Mouse (Mus musculus): ENCODE measurements around the gene Gm42715. TPM values are rescaled to one million over a fixed set of nuclear protein-coding genes. Genes with fewer than 3 reads are reported as not detected.
A peak's percentile ranks its signal among the peaks of the same experiment; 100 is the strongest.

Gm42715 gene
- total and polyA plus RNA-seq, 3 experiments: 4.5 to 72.9 (median 23.1) TPM

- H3K27me3 ChIP-seq (ENCODE audit: insufficient read depth, low read length): peaks cover 24% of the 10 kb centered on the region; the same call in 1 of the 2 replicates
- H3K36me3 ChIP-seq (replicated peaks): peaks cover 60% of the 10 kb centered on the region
- ATAC-seq (ENCODE audit: extremely low read depth, insufficient number of reproducible peaks, low FRiP score, poor library complexity, severe bottlenecking): no peak
- peaks cover 16% of the 10 kb centered on the region for H3K4me1 ChIP-seq (ENCODE audit: insufficient read depth, low read depth, low read length)
- no peak for DNase-seq (ENCODE audit: low spot score)
- no peak overlapping the region for H3K4me3 ChIP-seq (ENCODE audit: low read depth, low read length)
- H3K9me3 ChIP-seq (replicated peaks): peaks cover 8% of the 10 kb centered on the region
- TF ChIP-seq TAL1 (conservative IDR thresholded peaks at IDR 0.05; ENCODE audit: low read depth, low read length) (no peak), GATA2 (IDR thresholded peaks at IDR 0.05; ENCODE audit: borderline replicate concordance, low read depth, low read length) (no peak), CTCF (IDR thresholded peaks at IDR 0.05; ENCODE audit: low read depth, low read length) (no peak), GATA1 (IDR thresholded peaks at IDR 0.05; ENCODE audit: borderline replicate concordance, low read length) (no peak), POLR2AphosphoS5 (IDR thresholded peaks at IDR 0.05; ENCODE audit: insufficient replicate concordance, low read depth, low read length) (no peak)
Observed at GRCm38 (mm10) chr7:127611011-127611410, 91.6 kb downstream of the Gm42715 start.

- peaks cover 57% of the 10 kb centered on the region for H3K36me3 ChIP-seq (replicated peaks)
- H3K4me3 ChIP-seq (ENCODE audit: low read depth, low read length): no peak overlapping the region
- no peak for ATAC-seq (ENCODE audit: extremely low read depth, insufficient number of reproducible peaks, low FRiP score, poor library complexity, severe bottlenecking)
- peaks cover 24% of the 10 kb centered on the region; the same call in 1 of the 2 replicates for H3K27me3 ChIP-seq (ENCODE audit: insufficient read depth, low read length)
- no peak for DNase-seq (ENCODE audit: low spot score)
- peaks cover 17% of the 10 kb centered on the region for H3K4me1 ChIP-seq (ENCODE audit: insufficient read depth, low read depth, low read length)
- TF ChIP-seq GATA2 (IDR thresholded peaks at IDR 0.05; ENCODE audit: borderline replicate concordance, low read depth, low read length): no peak
- no peak for TF ChIP-seq POLR2AphosphoS5 (IDR thresholded peaks at IDR 0.05; ENCODE audit: insufficient replicate concordance, low read depth, low read length)
- no peak for TF ChIP-seq TAL1 (conservative IDR thresholded peaks at IDR 0.05; ENCODE audit: low read depth, low read length)
- TF ChIP-seq CTCF (IDR thresholded peaks at IDR 0.05; ENCODE audit: low read depth, low read length): no peak
- no peak for TF ChIP-seq GATA1 (IDR thresholded peaks at IDR 0.05; ENCODE audit: borderline replicate concordance, low read length)
- peaks cover 8% of the 10 kb centered on the region for H3K9me3 ChIP-seq (replicated peaks)
Observed at GRCm38 (mm10) chr7:127611561-127611960, 92.2 kb downstream of the Gm42715 start.

- no peak for TF ChIP-seq GATA2 (IDR thresholded peaks at IDR 0.05; ENCODE audit: borderline replicate concordance, low read depth, low read length)
- no peak for TF ChIP-seq POLR2AphosphoS5 (IDR thresholded peaks at IDR 0.05; ENCODE audit: insufficient replicate concordance, low read depth, low read length)
- TF ChIP-seq CTCF (IDR thresholded peaks at IDR 0.05; ENCODE audit: low read depth, low read length): no peak
- no peak for TF ChIP-seq GATA1 (IDR thresholded peaks at IDR 0.05; ENCODE audit: borderline replicate concordance, low read length)
- TF ChIP-seq TAL1 (conservative IDR thresholded peaks at IDR 0.05; ENCODE audit: low read depth, low read length): no peak
- peaks cover 17% of the 10 kb centered on the region for H3K4me1 ChIP-seq (ENCODE audit: insufficient read depth, low read depth, low read length)
- H3K9me3 ChIP-seq (replicated peaks): peaks cover 8% of the 10 kb centered on the region
- no peak overlapping the region for H3K4me3 ChIP-seq (ENCODE audit: low read depth, low read length)
- ATAC-seq (ENCODE audit: extremely low read depth, insufficient number of reproducible peaks, low FRiP score, poor library complexity, severe bottlenecking) (no peak), DNase-seq (ENCODE audit: low spot score) (no peak)
- peaks cover 21% of the 10 kb centered on the region; the same call in 1 of the 2 replicates for H3K27me3 ChIP-seq (ENCODE audit: insufficient read depth, low read length)
- H3K36me3 ChIP-seq (replicated peaks): peaks cover 45% of the 10 kb centered on the region
Observed at GRCm38 (mm10) chr7:127613501-127613900, 94.1 kb downstream of the Gm42715 start.

DNA sequence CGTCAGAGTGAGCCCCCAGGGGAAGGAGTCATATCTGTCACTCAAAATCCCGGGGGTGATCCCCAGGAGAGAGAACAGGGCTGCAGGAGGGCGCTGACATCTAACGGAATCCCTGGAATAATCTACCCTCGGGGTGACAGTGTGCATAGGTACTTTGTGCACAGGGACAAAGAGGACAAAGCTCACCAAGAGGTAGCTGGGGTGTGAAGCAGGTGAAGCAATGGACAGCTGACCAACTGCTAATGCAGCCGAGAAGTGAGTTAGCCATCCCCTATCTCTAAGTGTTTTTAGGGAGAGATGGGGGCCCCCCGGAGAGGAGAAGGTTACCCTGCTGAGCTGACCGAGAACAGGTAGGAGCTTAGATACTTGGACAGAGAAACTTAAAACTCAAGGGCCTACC lies 94.7 kb downstream of the Gm42715 start:
- Histone ChIP-seq H3K4me1 (ENCODE audit: insufficient read depth, low read depth, low read length) (peaks cover 17% of the 10 kb centered on the region), H3K27me3 (ENCODE audit: insufficient read depth, low read length) (peaks cover 19% of the 10 kb centered on the region; the same call in 1 of the 2 replicates), H3K4me3 (ENCODE audit: low read depth, low read length) (peak overlapping the region; percentile 71), H3K36me3 (replicated peaks) (peaks cover 39% of the 10 kb centered on the region), H3K9me3 (replicated peaks) (peaks cover 8% of the 10 kb centered on the region)
- DNase-seq (ENCODE audit: low spot score) (no peak), ATAC-seq (ENCODE audit: extremely low read depth, insufficient number of reproducible peaks, low FRiP score, poor library complexity, severe bottlenecking) (no peak)
- TF ChIP-seq GATA2 (IDR thresholded peaks at IDR 0.05; ENCODE audit: borderline replicate concordance, low read depth, low read length): no peak
- TF ChIP-seq GATA1 (IDR thresholded peaks at IDR 0.05; ENCODE audit: borderline replicate concordance, low read length): no peak
- no peak for TF ChIP-seq CTCF (IDR thresholded peaks at IDR 0.05; ENCODE audit: low read depth, low read length)
- no peak for TF ChIP-seq POLR2AphosphoS5 (IDR thresholded peaks at IDR 0.05; ENCODE audit: insufficient replicate concordance, low read depth, low read length)
- TF ChIP-seq TAL1 (conservative IDR thresholded peaks at IDR 0.05; ENCODE audit: low read depth, low read length): no peak

GRCm38 (mm10) chr7:127614511-127614890 lies 95.1 kb downstream of the Gm42715 start:
- DNase-seq (ENCODE audit: low spot score) (peak; percentile 56), ATAC-seq (ENCODE audit: extremely low read depth, insufficient number of reproducible peaks, low FRiP score, poor library complexity, severe bottlenecking) (no peak)

GRCm38 (mm10) chr7:127614891-127615843 lies 95.8 kb downstream of the Gm42715 start, which contains the start of gene Zfp629:
Zfp629 (minus strand) TSS chr7:127615797.
- peaks cover 17% of the 10 kb centered on the region for H3K4me1 ChIP-seq (ENCODE audit: insufficient read depth, low read depth, low read length)
- peaks cover 8% of the 10 kb centered on the region for H3K9me3 ChIP-seq (replicated peaks)
- TF ChIP-seq CTCF (IDR thresholded peaks at IDR 0.05; ENCODE audit: low read depth, low read length): no peak
- TF ChIP-seq POLR2AphosphoS5 (IDR thresholded peaks at IDR 0.05; ENCODE audit: insufficient replicate concordance, low read depth, low read length): no peak
- TF ChIP-seq TAL1 (conservative IDR thresholded peaks at IDR 0.05; ENCODE audit: low read depth, low read length): no peak
- TF ChIP-seq GATA2 (IDR thresholded peaks at IDR 0.05; ENCODE audit: borderline replicate concordance, low read depth, low read length): no peak
- TF ChIP-seq GATA1 (IDR thresholded peaks at IDR 0.05; ENCODE audit: borderline replicate concordance, low read length): no peak
- peaks cover 19% of the 10 kb centered on the region; the same call in 1 of the 2 replicates for H3K27me3 ChIP-seq (ENCODE audit: insufficient read depth, low read length)
- DNase-seq (ENCODE audit: low spot score): peak; percentile 54
- H3K36me3 ChIP-seq (replicated peaks): peaks cover 30% of the 10 kb centered on the region
- ATAC-seq (ENCODE audit: extremely low read depth, insufficient number of reproducible peaks, low FRiP score, poor library complexity, severe bottlenecking): no peak; the same call in none of the 2 replicates
- H3K4me3 ChIP-seq (ENCODE audit: low read depth, low read length): peak within 1 kb of the TSS; percentile 71

More at GRCm38 (mm10) chr7:127614511-127614890, 95.1 kb downstream of the Gm42715 start:
- H3K4me1 ChIP-seq (ENCODE audit: insufficient read depth, low read depth, low read length): peaks cover 17% of the 10 kb centered on the region
- peaks cover 35% of the 10 kb centered on the region for H3K36me3 ChIP-seq (replicated peaks)
- TF ChIP-seq POLR2AphosphoS5 (IDR thresholded peaks at IDR 0.05; ENCODE audit: insufficient replicate concordance, low read depth, low read length) (no peak), GATA1 (IDR thresholded peaks at IDR 0.05; ENCODE audit: borderline replicate concordance, low read length) (no peak), TAL1 (conservative IDR thresholded peaks at IDR 0.05; ENCODE audit: low read depth, low read length) (no peak), CTCF (IDR thresholded peaks at IDR 0.05; ENCODE audit: low read depth, low read length) (no peak), GATA2 (IDR thresholded peaks at IDR 0.05; ENCODE audit: borderline replicate concordance, low read depth, low read length) (no peak)
- H3K27me3 ChIP-seq (ENCODE audit: insufficient read depth, low read length): peaks cover 19% of the 10 kb centered on the region; the same call in 1 of the 2 replicates
- H3K9me3 ChIP-seq (replicated peaks): peaks cover 8% of the 10 kb centered on the region
- peak overlapping the region; percentile 71 for H3K4me3 ChIP-seq (ENCODE audit: low read depth, low read length)
